Mouse (Mus musculus): Measurements from ENCODE around the gene Prss53. TPM values are rescaled to one million over a fixed set of nuclear protein-coding genes. Genes with fewer than 3 reads are reported as not detected.

Gene Prss53
- polyA plus RNA-seq (2014; fragmentation: Nextera tagmentation; extraction: Ambion mirVana): 0.40 and 0.48 TPM in 2 replicates

DNA sequence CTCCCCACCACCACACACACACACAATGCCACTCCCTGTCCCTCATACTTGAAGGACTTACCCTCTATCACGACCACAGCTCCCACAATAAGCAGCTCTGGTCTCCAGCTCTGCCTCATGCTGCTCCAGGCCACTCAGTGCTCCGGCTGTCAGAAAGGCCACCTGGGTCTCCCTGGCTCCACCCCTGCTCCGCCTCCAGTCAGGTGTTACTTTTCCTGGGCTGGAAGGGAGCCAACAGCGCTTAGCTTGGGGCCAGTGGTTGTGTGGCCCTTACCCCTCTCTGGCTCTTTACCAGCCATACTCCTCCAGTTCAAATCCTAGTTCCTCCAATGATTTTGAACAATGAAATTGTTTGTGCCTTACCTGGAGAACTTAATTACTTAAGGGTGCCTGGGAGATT lies at the start of gene Prss53:
Gene Prss53 (minus strand): TSS at position 173 of the 400 bp plus-strand sequence.
- ATAC-seq (replicated peaks; ENCODE audit: low FRiP score) (no peak), DNase-seq (ENCODE audit: low spot score) (no peak)
- Histone ChIP-seq H3K9me3 (ENCODE audit: control insufficient read depth, low read length) (no peaks in the 10 kb centered on the region), H3K27ac (ENCODE audit: low read depth, low read length) (no peak within 1 kb of the TSS), H3K27me3 (replicated peaks; ENCODE audit: control insufficient read depth, insufficient read depth, low read length) (no peaks in the 10 kb centered on the region), H3K4me1 (replicated peaks; ENCODE audit: control insufficient read depth, insufficient read depth, low read length) (peaks cover 5% of the 10 kb centered on the region), H3K36me3 (ENCODE audit: control insufficient read depth, insufficient read depth, low read length) (peaks cover 19% of the 10 kb centered on the region; the same call in 1 of the 2 replicates), H3K4me2 (no peak within 1 kb of the TSS), H3K9ac (ENCODE audit: low read depth, low read length) (no peak within 1 kb of the TSS), H3K4me3 (ENCODE audit: low read depth, low read length) (no peak within 1 kb of the TSS)
- 54% methylated on average over 4 of the region's 4 CpGs for WGBS

DNA sequence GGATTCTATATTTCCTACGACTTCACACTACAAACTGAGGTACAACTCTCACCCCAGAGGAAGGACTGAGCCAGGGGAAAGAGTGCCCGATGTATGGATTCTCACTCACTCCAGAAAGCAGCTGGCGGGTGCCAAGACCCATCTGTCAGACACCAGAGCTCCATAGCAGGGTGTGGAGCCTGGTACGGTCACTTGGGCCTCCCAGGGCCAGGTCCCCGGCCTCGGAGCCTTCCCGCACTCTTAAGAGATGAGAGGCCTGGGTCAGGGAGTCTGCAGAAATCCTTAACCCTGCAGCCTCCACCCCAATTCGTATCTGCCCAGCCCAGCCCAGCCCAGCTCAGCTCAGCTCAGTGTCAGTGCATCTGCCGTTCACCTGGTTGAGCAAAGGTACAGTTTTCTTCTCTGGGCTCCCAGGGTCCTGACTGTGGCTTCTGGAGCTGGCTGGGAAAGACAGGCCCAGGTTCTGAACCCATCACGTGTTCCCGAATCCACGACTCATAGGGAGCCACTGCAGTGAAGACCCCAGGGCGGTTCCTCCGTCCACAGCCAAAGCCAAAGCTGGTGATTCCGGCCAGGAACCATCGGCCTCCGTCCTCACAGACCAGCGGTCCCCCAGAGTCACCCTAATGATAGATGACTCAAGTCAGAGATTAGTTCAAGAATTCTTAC lies 45.6 kb upstream of the Prss53 start:
- Histone ChIP-seq H3K27ac (ENCODE audit: low read depth, low read length) (peak overlapping the region; percentile 71; the same call in 1 of the 2 replicates), H3K4me3 (ENCODE audit: low read depth, low read length) (peak overlapping the region; percentile 84), H3K4me1 (replicated peaks; ENCODE audit: control insufficient read depth, insufficient read depth, low read length) (peaks cover 25% of the 10 kb centered on the region), H3K4me2 (peak overlapping the region; percentile 100), H3K9me3 (ENCODE audit: control insufficient read depth, low read length) (no peaks in the 10 kb centered on the region), H3K36me3 (ENCODE audit: control insufficient read depth, insufficient read depth, low read length) (no peaks in the 10 kb centered on the region), H3K9ac (ENCODE audit: low read depth, low read length) (peak overlapping the region; percentile 89), H3K27me3 (replicated peaks; ENCODE audit: control insufficient read depth, insufficient read depth, low read length) (no peaks in the 10 kb centered on the region)
- peak; percentile 1; the same call in 1 of the 2 replicates for ATAC-seq (replicated peaks; ENCODE audit: low FRiP score)
- no peak for DNase-seq (ENCODE audit: low spot score)
- 63% methylated on average over 18 of the region's 18 CpGs for WGBS

DNA sequence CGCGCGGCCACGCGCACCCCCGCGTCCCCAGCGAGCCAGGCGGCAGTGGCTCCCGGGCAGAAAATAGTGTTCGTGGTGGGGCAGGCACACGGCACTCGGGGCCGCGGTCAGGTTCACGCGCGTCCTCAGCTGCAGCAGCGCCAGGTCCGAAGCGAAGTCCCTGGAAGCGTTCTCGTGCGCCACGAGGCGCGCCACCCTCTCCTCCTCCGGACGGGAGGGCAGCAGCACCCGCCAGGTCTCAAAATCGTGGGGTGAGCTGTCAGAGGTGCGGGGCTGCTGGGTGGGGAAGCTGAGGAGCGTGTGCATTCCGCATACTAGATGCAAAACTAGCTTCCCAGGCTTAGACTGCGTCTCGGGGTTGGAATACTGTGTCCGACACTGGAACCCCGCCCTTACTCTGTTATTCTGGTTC lies 45.0 kb upstream of the Prss53 start:
- peak overlapping the region; percentile 71 for H3K27ac ChIP-seq (ENCODE audit: low read depth, low read length)
- peak; percentile 54 for DNase-seq (ENCODE audit: low spot score)
- peak; percentile 33 for ATAC-seq (replicated peaks; ENCODE audit: low FRiP score)
- no peaks in the 10 kb centered on the region for H3K36me3 ChIP-seq (ENCODE audit: control insufficient read depth, insufficient read depth, low read length)
- peak overlapping the region; percentile 100 for H3K4me2 ChIP-seq
- H3K4me3 ChIP-seq (ENCODE audit: low read depth, low read length): peak overlapping the region; percentile 84
- H3K9me3 ChIP-seq (ENCODE audit: control insufficient read depth, low read length): no peaks in the 10 kb centered on the region
- under 1% methylated on average over 38 of the region's 38 CpGs for WGBS
- H3K9ac ChIP-seq (ENCODE audit: low read depth, low read length): peak overlapping the region; percentile 89
- no peaks in the 10 kb centered on the region for H3K27me3 ChIP-seq (replicated peaks; ENCODE audit: control insufficient read depth, insufficient read depth, low read length)
- H3K4me1 ChIP-seq (replicated peaks; ENCODE audit: control insufficient read depth, insufficient read depth, low read length): peaks cover 28% of the 10 kb centered on the region

DNA sequence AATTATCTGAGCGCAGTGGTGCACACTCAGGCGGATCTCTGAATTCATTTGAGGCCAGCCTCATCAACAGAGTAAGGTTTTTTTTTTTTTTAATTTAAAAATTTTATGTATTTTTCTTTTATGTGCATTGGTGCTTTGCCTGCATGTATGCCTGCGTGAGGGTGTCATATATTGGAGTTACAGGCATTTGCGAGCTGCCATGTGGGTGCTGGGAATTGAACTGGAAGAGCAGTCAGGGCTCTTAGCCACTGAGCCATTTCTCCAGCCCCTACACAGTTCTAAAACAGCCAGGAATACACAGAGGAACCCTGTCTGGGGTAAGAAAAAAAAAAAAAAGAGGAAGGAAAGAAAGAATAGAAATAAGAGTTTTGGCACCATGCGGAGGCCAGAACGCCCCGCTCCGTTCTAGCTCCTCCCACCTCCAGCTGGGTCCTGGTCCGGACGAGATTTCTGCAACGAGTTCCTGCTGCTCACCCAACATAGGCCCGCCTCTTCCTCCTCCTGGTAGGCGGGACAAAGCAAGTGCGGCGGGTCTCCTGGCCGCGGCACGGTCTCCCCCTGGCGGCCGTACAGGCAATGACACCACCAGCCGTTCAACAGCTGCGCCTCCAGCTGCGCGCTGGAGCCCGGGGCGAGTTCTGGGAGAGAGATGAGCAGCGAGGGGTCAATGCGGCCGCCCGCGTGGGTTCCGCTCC lies 44.4 kb upstream of the Prss53 start:
- H3K27ac ChIP-seq (ENCODE audit: low read depth, low read length): peak overlapping the region; percentile 71
- peak overlapping the region; percentile 84 for H3K4me3 ChIP-seq (ENCODE audit: low read depth, low read length)
- DNase-seq (ENCODE audit: low spot score) (peak; percentile 93), ATAC-seq (replicated peaks; ENCODE audit: low FRiP score) (peak; percentile 93)
- no peaks in the 10 kb centered on the region for H3K36me3 ChIP-seq (ENCODE audit: control insufficient read depth, insufficient read depth, low read length)
- 7% methylated on average over 32 of the region's 32 CpGs for WGBS
- peak overlapping the region; percentile 100 for H3K4me2 ChIP-seq
- peaks cover 30% of the 10 kb centered on the region for H3K4me1 ChIP-seq (replicated peaks; ENCODE audit: control insufficient read depth, insufficient read depth, low read length)
- H3K9me3 ChIP-seq (ENCODE audit: control insufficient read depth, low read length): no peaks in the 10 kb centered on the region
- H3K27me3 ChIP-seq (replicated peaks; ENCODE audit: control insufficient read depth, insufficient read depth, low read length): no peaks in the 10 kb centered on the region
- peak overlapping the region; percentile 89 for H3K9ac ChIP-seq (ENCODE audit: low read depth, low read length)

DNA sequence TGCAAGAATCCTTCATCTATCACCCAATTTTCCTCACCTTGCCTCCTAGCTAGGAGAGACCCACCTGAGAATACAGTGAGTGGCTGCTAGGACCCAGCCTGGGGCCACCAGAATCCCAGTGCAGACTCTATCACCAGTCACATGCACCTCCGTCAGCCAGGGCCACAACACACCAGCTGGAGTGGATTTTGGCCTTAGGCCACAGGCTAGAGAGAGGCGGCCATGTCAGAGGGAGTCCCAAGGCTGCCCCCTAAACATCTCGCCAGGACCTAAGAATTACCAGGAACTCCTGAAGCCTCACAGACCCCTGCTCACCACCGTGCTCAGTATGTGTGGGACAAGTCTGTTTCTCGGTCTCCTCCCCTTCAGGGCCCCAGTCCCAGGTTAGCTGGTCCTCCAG lies 43.3 kb upstream of the Prss53 start:
- H3K9me3 ChIP-seq (ENCODE audit: control insufficient read depth, low read length): no peaks in the 10 kb centered on the region
- H3K4me3 ChIP-seq (ENCODE audit: low read depth, low read length): no peak overlapping the region
- DNase-seq (ENCODE audit: low spot score) (no peak), ATAC-seq (replicated peaks; ENCODE audit: low FRiP score) (no peak)
- no peaks in the 10 kb centered on the region for H3K27me3 ChIP-seq (replicated peaks; ENCODE audit: control insufficient read depth, insufficient read depth, low read length)
- no peak overlapping the region for H3K27ac ChIP-seq (ENCODE audit: low read depth, low read length)
- no peaks in the 10 kb centered on the region for H3K36me3 ChIP-seq (ENCODE audit: control insufficient read depth, insufficient read depth, low read length)
- 85% methylated on average over 5 of the region's 5 CpGs for WGBS
- H3K4me2 ChIP-seq: no peak overlapping the region
- no peak overlapping the region for H3K9ac ChIP-seq (ENCODE audit: low read depth, low read length)
- H3K4me1 ChIP-seq (replicated peaks; ENCODE audit: control insufficient read depth, insufficient read depth, low read length): peaks cover 40% of the 10 kb centered on the region

DNA sequence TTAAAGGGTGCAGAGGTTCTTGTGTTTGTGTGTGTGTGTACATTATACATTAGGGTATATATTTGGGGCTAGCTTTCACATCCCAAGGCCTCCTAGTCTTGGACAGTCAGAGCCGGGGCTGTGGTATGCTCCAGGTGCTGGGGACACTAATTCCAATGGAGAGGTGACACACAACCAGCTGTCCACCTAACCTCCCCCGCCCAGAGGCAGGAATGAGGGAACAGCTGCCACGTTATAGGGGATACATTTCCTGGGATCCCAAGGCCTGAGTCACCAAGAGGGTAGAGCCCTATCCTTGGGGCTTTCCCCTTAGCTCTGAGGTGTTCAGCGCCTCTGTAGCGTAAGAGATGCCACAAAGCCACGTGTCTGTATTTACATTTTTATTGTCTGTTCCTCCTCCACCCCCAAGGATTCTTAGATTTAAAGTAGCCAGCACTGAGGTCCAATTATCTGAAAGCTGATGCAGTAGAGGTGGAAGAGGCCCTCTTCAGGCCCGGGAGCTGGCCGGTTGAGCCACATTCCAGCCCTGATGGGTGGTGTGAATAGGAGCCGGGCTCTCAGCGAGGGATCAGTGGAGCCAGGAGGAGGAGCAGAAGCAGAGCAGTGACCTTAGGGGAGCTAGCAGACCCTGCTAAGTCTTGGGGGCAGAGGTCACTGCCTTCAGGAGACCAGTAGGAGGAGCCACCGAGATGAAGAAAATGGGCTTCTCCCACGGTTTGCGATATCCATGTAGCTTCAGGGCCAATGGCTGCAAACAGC lies 41.7 kb upstream of the Prss53 start:
- peaks cover 45% of the 10 kb centered on the region for H3K4me1 ChIP-seq (replicated peaks; ENCODE audit: control insufficient read depth, insufficient read depth, low read length)
- H3K27me3 ChIP-seq (replicated peaks; ENCODE audit: control insufficient read depth, insufficient read depth, low read length): no peaks in the 10 kb centered on the region
- no peaks in the 10 kb centered on the region for H3K9me3 ChIP-seq (ENCODE audit: control insufficient read depth, low read length)
- H3K4me3 ChIP-seq (ENCODE audit: low read depth, low read length): no peak overlapping the region
- H3K27ac ChIP-seq (ENCODE audit: low read depth, low read length): peak overlapping the region; percentile 63
- no peak for DNase-seq (ENCODE audit: low spot score)
- H3K9ac ChIP-seq (ENCODE audit: low read depth, low read length): peak overlapping the region; percentile 9; the same call in 1 of the 2 replicates
- peak overlapping the region; percentile 31 for H3K4me2 ChIP-seq
- no peaks in the 10 kb centered on the region for H3K36me3 ChIP-seq (ENCODE audit: control insufficient read depth, insufficient read depth, low read length)
- ATAC-seq (replicated peaks; ENCODE audit: low FRiP score): no peak
- 35% methylated on average over 13 of the region's 13 CpGs for WGBS

DNA sequence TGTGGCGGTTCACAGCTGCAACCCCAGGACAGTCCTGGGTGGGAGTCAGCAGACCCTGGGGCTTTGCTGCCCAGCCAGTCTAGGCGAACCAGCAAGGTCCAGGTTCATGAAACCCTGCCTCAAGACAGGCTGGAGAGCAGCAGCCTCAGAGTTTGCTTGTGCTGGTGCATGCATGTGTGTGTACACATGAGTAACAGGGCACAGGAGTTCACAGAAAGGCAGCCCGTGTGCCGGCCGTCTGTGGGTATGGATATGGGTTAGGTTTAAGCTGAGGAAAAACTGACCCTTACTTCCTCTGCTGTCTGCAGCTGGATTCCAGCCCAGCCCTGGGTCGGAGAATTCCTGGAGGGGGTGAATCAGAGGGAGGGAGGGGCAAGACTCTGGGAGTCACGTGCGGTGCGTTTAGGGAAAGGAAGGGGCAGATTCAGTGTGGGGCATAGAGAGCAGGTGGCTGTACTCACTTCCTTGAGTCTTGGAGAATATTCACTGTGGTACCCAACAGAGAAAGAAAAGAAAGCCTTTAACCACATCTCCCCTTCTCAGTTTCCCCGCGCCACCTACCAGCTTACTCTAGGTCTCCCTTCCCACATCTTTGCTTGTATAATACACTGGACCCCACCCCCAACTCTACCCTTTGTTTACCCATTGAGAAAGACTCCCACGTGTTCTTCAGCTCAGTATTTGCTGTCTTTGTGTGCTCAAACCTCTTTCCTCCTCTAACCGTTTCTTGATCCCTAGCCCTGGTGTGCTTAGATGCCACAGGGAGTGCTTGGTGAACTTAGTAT lies 40.8 kb upstream of the Prss53 start:
- H3K4me1 ChIP-seq (replicated peaks; ENCODE audit: control insufficient read depth, insufficient read depth, low read length): peaks cover 45% of the 10 kb centered on the region
- no peaks in the 10 kb centered on the region for H3K27me3 ChIP-seq (replicated peaks; ENCODE audit: control insufficient read depth, insufficient read depth, low read length)
- whole genome bisulfite sequencing: 41% methylated on average over 13 of the region's 13 CpGs
- no peaks in the 10 kb centered on the region for H3K36me3 ChIP-seq (ENCODE audit: control insufficient read depth, insufficient read depth, low read length)
- ATAC-seq (replicated peaks; ENCODE audit: low FRiP score) (no peak), DNase-seq (ENCODE audit: low spot score) (no peak)
- peak overlapping the region; percentile 63; the same call in 1 of the 2 replicates for H3K27ac ChIP-seq (ENCODE audit: low read depth, low read length)
- H3K9ac ChIP-seq (ENCODE audit: low read depth, low read length): 0 out of 2 replicates have a peak overlapping the region, but pooled peaks have one; percentile 9
- no peak overlapping the region for H3K4me3 ChIP-seq (ENCODE audit: low read depth, low read length)
- H3K4me2 ChIP-seq: peak overlapping the region; percentile 31
- H3K9me3 ChIP-seq (ENCODE audit: control insufficient read depth, low read length): no peaks in the 10 kb centered on the region

DNA sequence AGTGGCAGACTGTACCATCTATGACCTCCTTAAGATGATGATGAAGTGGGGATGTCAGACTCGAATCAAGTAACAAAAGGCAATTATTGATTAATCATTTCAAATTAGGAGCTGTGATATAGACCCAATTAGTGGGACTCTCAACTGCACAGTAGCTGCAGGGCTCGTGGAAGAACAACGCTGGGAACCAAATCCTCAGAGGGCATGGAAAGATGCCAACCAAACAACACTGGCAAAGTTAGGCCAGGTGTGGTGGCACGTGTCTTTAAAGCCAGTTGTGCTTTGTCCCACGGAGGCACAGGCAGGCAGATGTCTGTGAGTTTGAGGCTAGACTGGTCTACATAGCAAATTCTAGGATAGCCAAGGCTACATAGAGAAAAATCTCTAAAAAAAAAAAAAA lies 39.9 kb upstream of the Prss53 start:
- no peak overlapping the region for H3K4me3 ChIP-seq (ENCODE audit: low read depth, low read length)

More for the DNA sequence above, 39.9 kb upstream of the Prss53 start:
- Histone ChIP-seq H3K4me2 (no peak overlapping the region), H3K27ac (ENCODE audit: low read depth, low read length) (no peak overlapping the region), H3K27me3 (replicated peaks; ENCODE audit: control insufficient read depth, insufficient read depth, low read length) (no peaks in the 10 kb centered on the region), H3K9me3 (ENCODE audit: control insufficient read depth, low read length) (no peaks in the 10 kb centered on the region), H3K9ac (ENCODE audit: low read depth, low read length) (no peak overlapping the region), H3K4me1 (replicated peaks; ENCODE audit: control insufficient read depth, insufficient read depth, low read length) (peaks cover 39% of the 10 kb centered on the region), H3K36me3 (ENCODE audit: control insufficient read depth, insufficient read depth, low read length) (peaks cover 2% of the 10 kb centered on the region; the same call in 1 of the 2 replicates)
- WGBS: 79% methylated on average over 5 of the region's 5 CpGs
- no peak for ATAC-seq (replicated peaks; ENCODE audit: low FRiP score)
- DNase-seq (ENCODE audit: low spot score): no peak
